Comparison of ENCODE assay signal across 8 mouse cellular contexts in the genomic region with DNA sequence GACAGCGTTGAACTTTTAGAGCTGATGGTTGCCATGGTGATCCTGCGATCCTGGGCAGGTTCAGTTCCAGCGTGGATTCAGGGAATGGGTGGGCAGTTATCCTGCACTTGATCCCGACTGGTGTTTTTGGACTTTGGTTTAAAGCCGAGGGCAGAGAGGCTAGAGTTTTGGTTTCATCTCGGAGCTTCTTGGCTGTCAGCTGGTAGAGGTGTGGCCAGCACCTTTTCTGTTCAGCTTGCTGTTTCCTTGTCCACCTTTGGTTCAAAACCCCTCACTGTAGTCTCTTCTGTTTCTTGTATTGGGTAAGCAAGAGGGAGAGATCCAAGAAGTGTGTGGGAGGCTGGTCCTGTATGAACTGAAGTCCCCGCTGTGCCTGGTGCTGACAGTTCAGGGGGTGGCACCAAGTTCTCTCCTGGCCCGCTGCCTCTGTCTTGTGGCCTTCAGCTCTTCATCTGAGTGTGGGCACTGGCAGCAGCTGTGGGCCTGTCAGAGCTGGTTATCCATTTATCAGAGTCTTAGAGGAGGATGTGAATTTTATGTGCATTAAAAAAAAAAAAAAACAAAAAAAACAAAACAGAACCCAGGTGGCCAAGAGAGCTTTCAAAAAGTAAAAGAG.
DNase-seq lines count a peak whose midpoint lies in the region.

No protein-coding gene starts in this region.

- DNase-seq in layer of hippocampus, adult 8-10 months (ENCODE audit: low spot score in 2 of 2) = peak; percentile 26 to 38
- DNase-seq in layer of hippocampus, postnatal 10 days (ENCODE audit: low spot score in 2 of 2) = no peak
- peak; percentile 59 for DNase-seq in adrenal gland, postnatal 10 days
- DNase-seq in fibroblast of lung, adult 2 months (ENCODE audit: low read depth) = peak; percentile 26
- peak; percentile 76 to 80 for DNase-seq in kidney, postnatal 36 days
- DNase-seq in retina, embryonic 14.5 days (ENCODE audit: low spot score) = no peak
- no peak for DNase-seq in cerebellum, postnatal 4 days (ENCODE audit: low spot score in 2 of 2)
- DNase-seq in gastrocnemius, postnatal 25 days = no peak

Comparison
In these comparisons a context has a peak if more than half of its experiments do, and no peak if none do; other contexts are left out.
1. DNase-seq: peak in layer of hippocampus, adult 8-10 months (2 of 2), adrenal gland, postnatal 10 days (single experiment), fibroblast of lung, adult 2 months (single experiment) and kidney, postnatal 36 days (2 of 2); none in layer of hippocampus, postnatal 10 days (0 of 2), retina, embryonic 14.5 days (single experiment), cerebellum, postnatal 4 days (0 of 2) and gastrocnemius, postnatal 25 days (single experiment).